Mouse (Mus musculus): ENCODE measurements around the gene Cst10.
A peak's percentile ranks its signal among the peaks of the same experiment; 100 is the strongest.

Gene Cst10

DNA sequence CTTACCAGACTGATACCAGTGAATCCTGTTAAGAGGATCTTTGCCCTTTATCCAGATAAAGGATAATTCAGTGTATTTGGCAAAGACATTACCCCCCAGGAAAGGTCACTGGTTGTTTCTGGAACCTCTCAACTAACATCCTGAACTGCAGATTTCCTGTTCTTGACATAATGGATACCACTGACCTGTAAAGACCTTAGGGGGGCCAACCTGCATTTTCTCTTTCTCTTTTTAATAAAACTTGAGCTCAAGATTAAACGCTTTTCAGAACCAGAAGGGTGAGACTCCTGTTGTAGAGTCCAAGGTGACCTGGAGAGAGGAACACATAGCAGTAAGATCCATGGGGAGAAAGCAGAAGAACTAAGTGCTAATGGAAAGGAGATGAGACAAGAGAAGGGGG lies at the start of gene Cst10:
TSS of gene Cst10 (plus strand) at position 301 of the 400 bp plus-strand sequence.
- DNase-seq (ENCODE audit: low spot score in 2 of 2) = no peak

GRCm38 (mm10) chr2:149392951-149393350 lies 11.9 kb upstream of the Cst10 start:
- no peak for DNase-seq (ENCODE audit: low spot score in 2 of 2)

- DNase-seq (ENCODE audit: low spot score in 2 of 2) = peak; percentile 3 to 9
These were observed 17.7 kb downstream of the Cst10 start for GRCm38 (mm10) chr2:149422564-149422963.

Measured in frontal cortex, postnatal 25 days (tissue).